Comparison of ENCODE assay signal across 17 mouse cellular contexts in genomic region chr11:97654210-97654609, GRCm38 (mm10). TPM values are rescaled to one million over a fixed set of nuclear protein-coding genes. Genes with fewer than 3 reads are reported as not detected.
"Had no signal": no experiment of that assay in that cellular context is flagged by ENCODE, and none has a peak within 500 bp of the region (broad histone marks: within the 10 kb centered on the region; RNA-seq: fewer than 3 reads in every experiment).

No protein-coding gene starts in this region.

- H3K9me3 ChIP-seq: neural tube, embryonic 13.5 days; neural tube, embryonic 15.5 days; stomach, embryonic 15.5 days had no signal

- H3K4me2 ChIP-seq: neural tube, embryonic 13.5 days; neural tube, embryonic 15.5 days; stomach, embryonic 15.5 days had no signal

- DNase-seq: retina, postnatal 1 day; right cerebral cortex, adult 18-20 months; right cerebral cortex, postnatal 14 days; right cerebral cortex, postnatal 25 days; right cerebral cortex, postnatal 4 days; spleen, adult 18-20 months; thymus, adult 18-20 months; thymus, adult 2 months; thymus, postnatal 14 days; thymus, postnatal 25 days; thymus, postnatal 36 days; thymus, postnatal 4 days had no signal

- H3K36me3 ChIP-seq: neural tube, embryonic 13.5 days; neural tube, embryonic 15.5 days; stomach, embryonic 15.5 days had no signal

- H3K27me3 ChIP-seq: neural tube, embryonic 13.5 days; neural tube, embryonic 15.5 days; stomach, embryonic 15.5 days had no signal

- H3K4me3 ChIP-seq: neural tube, embryonic 13.5 days; neural tube, embryonic 15.5 days; stomach, embryonic 15.5 days had no signal

- H3K27ac ChIP-seq: neural tube, embryonic 13.5 days; neural tube, embryonic 15.5 days; stomach, embryonic 15.5 days; stomach, postnatal 0 days had no signal

- H3K9ac ChIP-seq: neural tube, embryonic 13.5 days; neural tube, embryonic 15.5 days; stomach, embryonic 15.5 days had no signal

RNA-seq across cellular contexts. Expression of gene Pcgf2, which starts 46.1 kb away (rescaled TPM):
- total RNA-seq: neutrophil, adult 5-6 weeks had no signal
